Mouse (Mus musculus): ENCODE data around the gene Ubap1. TPM values are rescaled to one million over a fixed set of nuclear protein-coding genes. Genes with fewer than 3 reads are reported as not detected.

Ubap1 gene
- polyA plus RNA-seq, 1 experiment from 2014 or later, result 43.2 TPM

DNA sequence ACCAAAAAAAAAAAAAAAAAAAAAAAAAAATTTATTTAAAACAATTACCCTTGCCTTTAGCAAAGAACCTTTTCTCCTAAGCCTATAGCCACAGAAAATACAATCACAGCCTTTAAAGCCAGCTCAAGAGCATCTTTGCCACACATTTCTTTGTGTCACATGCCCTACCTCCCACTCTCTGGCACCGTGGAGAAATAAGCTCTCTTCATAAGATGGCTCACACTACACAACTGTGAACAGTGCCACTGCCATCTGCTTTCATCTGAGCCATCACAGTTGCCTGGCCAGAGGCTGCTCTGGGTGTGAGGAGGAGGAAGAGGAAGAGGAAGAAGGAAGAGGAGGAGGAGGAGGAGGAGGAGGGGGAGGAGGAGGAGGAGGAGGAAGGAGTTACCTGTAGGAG is 60.5 kb downstream of the Ubap1 start:
- no peak for DNase-seq (ENCODE audit: low spot score)

DNA sequence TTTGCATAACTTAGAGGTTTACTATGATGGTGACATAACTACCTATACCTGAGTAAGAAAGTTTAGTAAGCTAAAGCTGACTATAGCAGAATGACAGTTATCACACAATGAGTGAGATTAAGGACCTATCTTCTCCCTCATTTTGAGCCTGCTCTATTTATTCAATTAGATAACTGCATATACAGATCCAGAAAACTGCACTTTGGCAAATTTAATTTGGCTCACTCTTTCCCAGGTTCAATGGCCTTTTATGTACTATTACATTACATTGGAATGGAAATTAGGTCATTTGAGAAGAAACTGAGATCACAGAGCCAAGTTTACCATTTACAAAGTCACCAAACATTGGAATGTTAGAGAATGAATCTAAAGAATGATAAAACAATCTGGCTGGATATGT is 68.2 kb downstream of the Ubap1 start:
- DNase-seq (ENCODE audit: low spot score), result no peak

DNA sequence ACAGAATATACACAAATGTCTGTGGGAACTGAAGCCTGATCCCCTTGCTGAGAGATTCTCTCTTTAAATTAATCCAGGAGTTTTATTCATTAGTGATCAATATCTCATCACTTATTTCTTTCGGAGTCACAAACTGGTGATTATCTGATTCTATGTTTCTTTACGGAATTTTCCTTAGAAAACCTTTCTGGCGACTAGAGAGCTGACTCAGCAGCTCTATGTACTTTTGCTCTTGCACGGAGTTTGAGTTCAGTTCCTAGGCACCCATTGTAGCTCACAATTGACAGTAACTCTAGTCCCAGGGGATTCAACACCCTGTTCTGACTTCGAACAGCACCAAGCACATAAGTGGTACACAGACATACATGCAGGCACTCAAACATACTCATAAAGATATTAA is 90.1 kb downstream of the Ubap1 start:
- DNase-seq (ENCODE audit: low spot score), result no peak

Other genes with a start within 250 kb of the Ubap1 start
- 12.1 and 15.8 TPM in 2 replicates for gene Nol6, start 224.5 kb upstream of the Ubap1 start, polyA plus RNA-seq (2015; fragmentation: Nextera tagmentation; extraction: Ambion mirVana)
- 50.9 and 56.1 TPM in 2 replicates for gene Ube2r2, start 213.3 kb upstream of the Ubap1 start, polyA plus RNA-seq (2015; fragmentation: Nextera tagmentation; extraction: Ambion mirVana)
- gene Ubap2, start 73.9 kb upstream of the Ubap1 start, polyA plus RNA-seq (2015; fragmentation: Nextera tagmentation; extraction: Ambion mirVana), result 32.1 and 37.7 TPM in 2 replicates
- 53.3 and 54.4 TPM in 2 replicates for gene Dcaf12, start 34.1 kb upstream of the Ubap1 start, polyA plus RNA-seq (2015; fragmentation: Nextera tagmentation; extraction: Ambion mirVana)
- 5.6 and 5.9 TPM in 2 replicates for gene Kif24, start 115.9 kb downstream of the Ubap1 start, polyA plus RNA-seq (2015; fragmentation: Nextera tagmentation; extraction: Ambion mirVana)
- gene Nudt2, start 116.2 kb downstream of the Ubap1 start, polyA plus RNA-seq (2015; fragmentation: Nextera tagmentation; extraction: Ambion mirVana), result 28.5 and 31.0 TPM in 2 replicates
- 0.60 TPM in 2 replicates for gene AI464131, start 154.1 kb downstream of the Ubap1 start, polyA plus RNA-seq (2015; fragmentation: Nextera tagmentation; extraction: Ambion mirVana)
- 0.94 and 1.5 TPM in 2 replicates for gene 1110017D15Rik, start 168.3 kb downstream of the Ubap1 start, polyA plus RNA-seq (2015; fragmentation: Nextera tagmentation; extraction: Ambion mirVana)
- gene Fam219a, start 220.5 kb downstream of the Ubap1 start, polyA plus RNA-seq (2015; fragmentation: Nextera tagmentation; extraction: Ambion mirVana), result 1.6 and 2.7 TPM in 2 replicates
- 0.60 and 0.91 TPM in 2 replicates for gene Dnaic1, start 220.8 kb downstream of the Ubap1 start, polyA plus RNA-seq (2015; fragmentation: Nextera tagmentation; extraction: Ambion mirVana)